Mouse (Mus musculus): ENCODE results near the gene Astn1. TPM values are rescaled to one million over a fixed set of nuclear protein-coding genes. Genes with fewer than 3 reads are reported as not detected.

Gene Astn1
- polyA plus RNA-seq, 1 experiment = not detected

- Histone ChIP-seq H3K4me3 (ENCODE audit: insufficient read depth, poor library complexity, severe bottlenecking) (no peak overlapping the region), H3K27me3 (ENCODE audit: control insufficient read depth, insufficient read depth, insufficient read length) (no peaks in the 10 kb centered on the region), H3ac (ENCODE audit: control insufficient read depth, insufficient read length, low read depth) (no peak overlapping the region), H3K79me2 (ENCODE audit: control insufficient read depth, insufficient read depth) (no peaks in the 10 kb centered on the region), H3K79me3 (ENCODE audit: low read depth) (no peaks in the 10 kb centered on the region), H3K36me3 (ENCODE audit: control insufficient read depth, insufficient read depth) (no peaks in the 10 kb centered on the region)
- TF ChIP-seq CEBPB (IDR thresholded peaks at IDR 0.05; ENCODE audit: low read depth) (no peak), FOSL1 (IDR thresholded peaks at IDR 0.05; ENCODE audit: insufficient read depth, low read length, poor library complexity, severe bottlenecking) (no peak), USF1 (IDR thresholded peaks at IDR 0.05; ENCODE audit: low read depth) (no peak), MYOG (IDR thresholded peaks at IDR 0.05; ENCODE audit: control insufficient read depth, extremely low read depth, insufficient read length) (no peak), CTCF (IDR thresholded peaks at IDR 0.05; ENCODE audit: control insufficient read depth, insufficient read depth, insufficient read length) (no peak), MYOD1 (IDR thresholded peaks at IDR 0.05; ENCODE audit: control insufficient read depth, insufficient read length, low read depth) (no peak), MAX (IDR thresholded peaks at IDR 0.05) (no peak)
These were observed 52.1 kb downstream of the Astn1 start for GRCm38 (mm10) chr1:158414198-158414597.

- no peak overlapping the region for H3ac ChIP-seq (ENCODE audit: control insufficient read depth, insufficient read length, low read depth)
- H3K4me3 ChIP-seq (ENCODE audit: insufficient read depth, poor library complexity, severe bottlenecking) = no peak overlapping the region
- H3K79me3 ChIP-seq (ENCODE audit: low read depth) = no peaks in the 10 kb centered on the region
- H3K27me3 ChIP-seq (ENCODE audit: control insufficient read depth, insufficient read depth, insufficient read length) = no peaks in the 10 kb centered on the region
- no peaks in the 10 kb centered on the region for H3K36me3 ChIP-seq (ENCODE audit: control insufficient read depth, insufficient read depth)
- TF ChIP-seq CEBPB (IDR thresholded peaks at IDR 0.05; ENCODE audit: low read depth) = no peak
- TF ChIP-seq FOSL1 (IDR thresholded peaks at IDR 0.05; ENCODE audit: insufficient read depth, low read length, poor library complexity, severe bottlenecking) = no peak
- no peak for TF ChIP-seq CTCF (IDR thresholded peaks at IDR 0.05; ENCODE audit: control insufficient read depth, insufficient read depth, insufficient read length)
- H3K79me2 ChIP-seq (ENCODE audit: control insufficient read depth, insufficient read depth) = no peaks in the 10 kb centered on the region
These were observed 59.4 kb downstream of the Astn1 start for GRCm38 (mm10) chr1:158421451-158421850.

- Histone ChIP-seq H3K79me3 (ENCODE audit: low read depth) (no peaks in the 10 kb centered on the region), H3ac (ENCODE audit: control insufficient read depth, insufficient read length, low read depth) (no peak overlapping the region), H3K4me3 (ENCODE audit: insufficient read depth, poor library complexity, severe bottlenecking) (no peak overlapping the region), H3K79me2 (ENCODE audit: control insufficient read depth, insufficient read depth) (no peaks in the 10 kb centered on the region), H3K27me3 (ENCODE audit: control insufficient read depth, insufficient read depth, insufficient read length) (no peaks in the 10 kb centered on the region), H3K36me3 (ENCODE audit: control insufficient read depth, insufficient read depth) (no peaks in the 10 kb centered on the region)
- no peak for TF ChIP-seq FOSL1 (IDR thresholded peaks at IDR 0.05; ENCODE audit: insufficient read depth, low read length, poor library complexity, severe bottlenecking)
- TF ChIP-seq MAX (IDR thresholded peaks at IDR 0.05) = no peak
- no peak for TF ChIP-seq CTCF (IDR thresholded peaks at IDR 0.05; ENCODE audit: control insufficient read depth, insufficient read depth, insufficient read length)
- TF ChIP-seq MYOG (IDR thresholded peaks at IDR 0.05; ENCODE audit: control insufficient read depth, extremely low read depth, insufficient read length) = no peak
- no peak for TF ChIP-seq MYOD1 (IDR thresholded peaks at IDR 0.05; ENCODE audit: control insufficient read depth, insufficient read length, low read depth)
- no peak for TF ChIP-seq CEBPB (IDR thresholded peaks at IDR 0.05; ENCODE audit: low read depth)
- no peak for TF ChIP-seq USF1 (IDR thresholded peaks at IDR 0.05; ENCODE audit: low read depth)
These were observed 60.7 kb downstream of the Astn1 start for GRCm38 (mm10) chr1:158422739-158423138.

GRCm38 (mm10) chr1:158446071-158446470 lies 84.0 kb downstream of the Astn1 start:
- TF ChIP-seq CEBPB (IDR thresholded peaks at IDR 0.05; ENCODE audit: low read depth) = no peak
- no peak for TF ChIP-seq CTCF (IDR thresholded peaks at IDR 0.05; ENCODE audit: control insufficient read depth, insufficient read depth, insufficient read length)
- no peak for TF ChIP-seq MYOD1 (IDR thresholded peaks at IDR 0.05; ENCODE audit: control insufficient read depth, insufficient read length, low read depth)
- TF ChIP-seq MYOG (IDR thresholded peaks at IDR 0.05; ENCODE audit: control insufficient read depth, extremely low read depth, insufficient read length) = no peak
- TF ChIP-seq FOSL1 (IDR thresholded peaks at IDR 0.05; ENCODE audit: insufficient read depth, low read length, poor library complexity, severe bottlenecking) = no peak
- TF ChIP-seq USF1 (IDR thresholded peaks at IDR 0.05; ENCODE audit: low read depth) = no peak
- no peak for TF ChIP-seq MAX (IDR thresholded peaks at IDR 0.05)
- Histone ChIP-seq H3K27me3 (ENCODE audit: control insufficient read depth, insufficient read depth, insufficient read length) (no peaks in the 10 kb centered on the region), H3K36me3 (ENCODE audit: control insufficient read depth, insufficient read depth) (no peaks in the 10 kb centered on the region), H3K4me3 (ENCODE audit: insufficient read depth, poor library complexity, severe bottlenecking) (no peak overlapping the region), H3K79me3 (ENCODE audit: low read depth) (no peaks in the 10 kb centered on the region), H3K79me2 (ENCODE audit: control insufficient read depth, insufficient read depth) (no peaks in the 10 kb centered on the region), H3ac (ENCODE audit: control insufficient read depth, insufficient read length, low read depth) (no peak overlapping the region)

GRCm38 (mm10) chr1:158447956-158448355 lies 85.9 kb downstream of the Astn1 start:
- TF ChIP-seq CTCF (IDR thresholded peaks at IDR 0.05; ENCODE audit: control insufficient read depth, insufficient read depth, insufficient read length) = no peak
- TF ChIP-seq MYOD1 (IDR thresholded peaks at IDR 0.05; ENCODE audit: control insufficient read depth, insufficient read length, low read depth) = no peak
- no peak for TF ChIP-seq CEBPB (IDR thresholded peaks at IDR 0.05; ENCODE audit: low read depth)
- no peak for TF ChIP-seq MYOG (IDR thresholded peaks at IDR 0.05; ENCODE audit: control insufficient read depth, extremely low read depth, insufficient read length)
- no peak for TF ChIP-seq USF1 (IDR thresholded peaks at IDR 0.05; ENCODE audit: low read depth)
- TF ChIP-seq MAX (IDR thresholded peaks at IDR 0.05) = no peak
- no peak for TF ChIP-seq FOSL1 (IDR thresholded peaks at IDR 0.05; ENCODE audit: insufficient read depth, low read length, poor library complexity, severe bottlenecking)
- H3K4me3 ChIP-seq (ENCODE audit: insufficient read depth, poor library complexity, severe bottlenecking) = no peak overlapping the region

GRCm38 (mm10) chr1:158452675-158453074 lies 90.6 kb downstream of the Astn1 start:
- Histone ChIP-seq H3ac (ENCODE audit: control insufficient read depth, insufficient read length, low read depth) (no peak overlapping the region), H3K79me3 (ENCODE audit: low read depth) (no peaks in the 10 kb centered on the region), H3K36me3 (ENCODE audit: control insufficient read depth, insufficient read depth) (no peaks in the 10 kb centered on the region), H3K4me3 (ENCODE audit: insufficient read depth, poor library complexity, severe bottlenecking) (no peak overlapping the region), H3K79me2 (ENCODE audit: control insufficient read depth, insufficient read depth) (no peaks in the 10 kb centered on the region), H3K27me3 (ENCODE audit: control insufficient read depth, insufficient read depth, insufficient read length) (no peaks in the 10 kb centered on the region)
- TF ChIP-seq USF1 (IDR thresholded peaks at IDR 0.05; ENCODE audit: low read depth) = no peak
- TF ChIP-seq MYOD1 (IDR thresholded peaks at IDR 0.05; ENCODE audit: control insufficient read depth, insufficient read length, low read depth) = no peak
- TF ChIP-seq FOSL1 (IDR thresholded peaks at IDR 0.05; ENCODE audit: insufficient read depth, low read length, poor library complexity, severe bottlenecking) = no peak
- no peak for TF ChIP-seq CEBPB (IDR thresholded peaks at IDR 0.05; ENCODE audit: low read depth)
- TF ChIP-seq MAX (IDR thresholded peaks at IDR 0.05) = no peak
- TF ChIP-seq CTCF (IDR thresholded peaks at IDR 0.05; ENCODE audit: control insufficient read depth, insufficient read depth, insufficient read length) = no peak
- TF ChIP-seq MYOG (IDR thresholded peaks at IDR 0.05; ENCODE audit: control insufficient read depth, extremely low read depth, insufficient read length) = no peak

More at GRCm38 (mm10) chr1:158447956-158448355, 85.9 kb downstream of the Astn1 start:
- Histone ChIP-seq H3K79me2 (ENCODE audit: control insufficient read depth, insufficient read depth) (no peaks in the 10 kb centered on the region), H3K79me3 (ENCODE audit: low read depth) (no peaks in the 10 kb centered on the region), H3ac (ENCODE audit: control insufficient read depth, insufficient read length, low read depth) (no peak overlapping the region), H3K36me3 (ENCODE audit: control insufficient read depth, insufficient read depth) (no peaks in the 10 kb centered on the region), H3K27me3 (ENCODE audit: control insufficient read depth, insufficient read depth, insufficient read length) (no peaks in the 10 kb centered on the region)
